Mouse (Mus musculus) limb, embryonic 14.5 days (tissue): Measurements from ENCODE around the gene Zfp217. TPM values are rescaled to one million over a fixed set of nuclear protein-coding genes. Genes with fewer than 3 reads are reported as not detected.

Source experiments
- ATAC-seq: fragments of 200-750 bp; cut with Nextera tagmentation; 2 replicates; pipeline ENCODE4 v1.8.0; 2017; ENCODE audit warnings: low read depth, moderate number of reproducible peaks, moderate TSS enrichment; ENCODE audit not compliant: low FRiP score
- DNase-seq: peaks from one replicate; pipeline ENCODE4 v3.0.0-alpha.2; 2015; ENCODE audit warnings: low spot score
- H3K27ac ChIP-seq: fragments of 300-500 bp; sonication (generic); replicated peaks from 2 replicates; pipeline ENCODE4 v1.5.1; 2014; ENCODE audit warnings: low read depth, mild to moderate bottlenecking, low read length, moderate library complexity, mixed read lengths
- H3K27me3 ChIP-seq: fragments of 300-500 bp; sonication (generic); 2 replicates; pipeline ENCODE4 v1.6.1; 2014; ENCODE audit warnings: low read length, mixed read lengths; ENCODE audit not compliant: control insufficient read depth, insufficient read depth
- H3K36me3 ChIP-seq: fragments of 300-500 bp; sonication (generic); 2 replicates; pipeline ENCODE4 v1.6.1; 2014; ENCODE audit warnings: mild to moderate bottlenecking, low read length, moderate library complexity, mixed read lengths; ENCODE audit not compliant: control insufficient read depth, insufficient read depth
- H3K4me1 ChIP-seq: fragments of 300-500 bp; sonication (generic); 2 replicates; pipeline ENCODE4 v1.6.1; 2014; ENCODE audit warnings: antibody characterized with exemption, low read length, mixed read lengths; ENCODE audit not compliant: control insufficient read depth, insufficient read depth
- H3K4me2 ChIP-seq: fragments of 300-500 bp; sonication (generic); replicated peaks from 2 replicates; pipeline ENCODE4 v1.6.1; 2014; ENCODE audit warnings: low read depth, mild to moderate bottlenecking, low read length, moderate library complexity; ENCODE audit not compliant: severe bottlenecking
- H3K4me3 ChIP-seq: fragments of 300-500 bp; sonication (generic); replicated peaks from 2 replicates; pipeline ENCODE4 v1.5.1; 2014; ENCODE audit warnings: low read length
- H3K9ac ChIP-seq: fragments of 300-500 bp; sonication (generic); 2 replicates; pipeline ENCODE4 v1.6.1; 2014; ENCODE audit warnings: mild to moderate bottlenecking, low read depth, low read length, moderate library complexity; ENCODE audit not compliant: severe bottlenecking
- H3K9me3 ChIP-seq: fragments of 300-500 bp; sonication (generic); 2 replicates; pipeline ENCODE4 v1.6.1; 2016; ENCODE audit warnings: low read length; ENCODE audit not compliant: control insufficient read depth
- POLR2A ChIP-seq: fragments of 200-500 bp; IDR thresholded peaks from 2 replicates; pipeline ENCODE4 v1.8.0; 2012; ENCODE audit warnings: inconsistent platforms, mild to moderate bottlenecking, moderate library complexity, borderline replicate concordance; ENCODE audit not compliant: insufficient read depth, insufficient read length; ENCODE audit errors: extremely low read depth
- WGBS: fragments of 180-500 bp; shearing (Covaris S2); extraction: QIAGEN DNeasy Blood & Tissue Kit; methylation state at CpG from one replicate; pipeline ENCODE4 v1.1.7; 2014; 5-methylcytosine and 5-hydroxymethylcytosine counted together
- polyA plus RNA-seq, 2 experiments: library from polyadenylated mRNA; depleted of rRNA in 1 of 2; stranded (reverse) in 1 of 2; unstranded in 1 of 2; fragments of >200 nt; fragmentation: Nextera tagmentation in 1 of 2; extraction: Ambion mirVana in 1 of 2; gene quantifications; 2 replicates each; pipeline versions ENCODE4 v1.2.1 to v1.2.3; 2012 to 2014

The Zfp217 gene
- polyA plus RNA-seq, 2 experiments = 4.0 to 11.7 TPM

DNA sequence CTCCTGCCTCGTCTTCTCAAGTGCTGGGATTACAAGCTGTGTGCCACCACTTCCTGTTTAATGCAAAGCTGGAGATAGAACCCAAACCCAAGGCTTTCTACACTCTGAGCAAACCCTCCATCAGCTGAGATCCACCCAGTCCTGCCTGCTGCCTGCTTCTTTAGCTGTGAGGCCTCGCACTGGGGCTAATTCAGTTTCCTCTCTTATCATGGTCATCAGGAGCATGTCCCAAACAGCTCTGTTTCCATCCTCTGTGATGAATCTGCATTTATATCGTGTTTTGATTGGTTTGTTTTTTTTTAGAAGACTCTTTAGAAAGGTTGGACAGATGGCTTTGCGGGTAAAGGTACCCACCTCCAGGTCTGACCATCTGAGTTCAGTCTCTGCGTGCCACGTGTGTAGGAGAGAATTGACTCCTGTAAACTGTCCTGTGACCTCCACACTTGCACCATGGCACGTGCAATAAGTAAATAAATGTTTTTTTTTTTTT lies 27.8 kb upstream of the Zfp217 start:
- Histone ChIP-seq H3K27me3 (no peaks in the 10 kb centered on the region), H3K27ac (no peak overlapping the region)
- 57% methylated on average over 7 of the region's 7 CpGs for WGBS

DNA sequence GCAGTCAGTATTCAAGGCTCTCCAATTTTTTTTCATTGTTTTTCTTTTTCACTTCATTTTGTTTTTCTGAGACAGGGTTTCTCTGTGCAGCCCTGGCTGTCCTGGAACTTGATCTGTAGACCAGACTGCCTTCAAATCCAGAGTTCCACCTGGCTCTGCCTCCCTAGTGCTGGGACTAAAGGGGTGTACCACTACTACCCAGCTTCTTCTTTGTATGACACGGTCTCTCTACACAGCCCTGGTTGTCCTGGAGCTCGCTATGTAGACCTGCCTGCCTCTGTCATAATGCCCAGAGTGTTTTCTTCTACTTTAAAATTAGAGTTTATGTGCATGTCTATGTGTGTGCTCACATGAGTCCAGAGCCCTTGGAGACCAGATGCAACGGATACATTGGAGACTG lies 27.3 kb upstream of the Zfp217 start:
- Histone ChIP-seq H3K9ac (no peak overlapping the region), H3K9me3 (no peaks in the 10 kb centered on the region), H3K4me1 (peaks cover 12% of the 10 kb centered on the region), H3K27me3 (no peaks in the 10 kb centered on the region), H3K4me2 (no peak overlapping the region), H3K27ac (no peak overlapping the region), H3K4me3 (no peak overlapping the region), H3K36me3 (no peaks in the 10 kb centered on the region)
- ATAC-seq (no peak), DNase-seq (no peak)
- TF ChIP-seq POLR2A = no peak
- WGBS = 77% methylated on average over 3 of the region's 3 CpGs

More for the DNA sequence above, 27.8 kb upstream of the Zfp217 start:
- no peaks in the 10 kb centered on the region for H3K36me3 ChIP-seq
- peaks cover 12% of the 10 kb centered on the region for H3K4me1 ChIP-seq
- no peak for DNase-seq
- H3K9me3 ChIP-seq = no peaks in the 10 kb centered on the region
- TF ChIP-seq POLR2A = no peak
- H3K4me2 ChIP-seq = no peak overlapping the region
- H3K4me3 ChIP-seq = no peak overlapping the region
- no peak for ATAC-seq
- no peak overlapping the region for H3K9ac ChIP-seq

DNA sequence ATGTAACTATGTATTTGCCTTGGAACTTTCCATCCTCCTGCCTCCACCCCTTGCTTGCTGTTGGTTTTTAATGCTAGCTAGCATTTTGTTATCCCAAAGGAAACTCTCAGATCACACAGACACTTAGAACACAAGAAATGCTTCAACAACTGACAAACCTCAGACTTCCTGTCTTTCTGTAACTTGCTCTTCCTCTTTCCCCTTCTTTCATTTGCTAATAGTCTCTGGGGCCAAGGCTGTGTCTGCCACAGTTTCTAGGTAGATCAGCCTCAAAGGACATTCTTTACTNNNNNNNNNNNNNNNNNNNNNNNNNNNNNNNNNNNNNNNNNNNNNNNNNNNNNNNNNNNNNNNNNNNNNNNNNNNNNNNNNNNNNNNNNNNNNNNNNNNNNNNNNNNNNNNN lies 21.2 kb upstream of the Zfp217 start:
- no peak overlapping the region for H3K9ac ChIP-seq
- DNase-seq (no peak), ATAC-seq (no peak)
- peaks cover under 1% of the 10 kb centered on the region; the same call in 1 of the 2 replicates for H3K4me1 ChIP-seq
- 0 out of 2 replicates have a peak, but pooled peaks cover 5% of the 10 kb centered on the region for H3K9me3 ChIP-seq
- no peak overlapping the region for H3K4me3 ChIP-seq
- no peaks in the 10 kb centered on the region for H3K36me3 ChIP-seq
- no peak overlapping the region for H3K4me2 ChIP-seq
- no peak overlapping the region for H3K27ac ChIP-seq
- no peaks in the 10 kb centered on the region for H3K27me3 ChIP-seq
- no peak for TF ChIP-seq POLR2A

DNA sequence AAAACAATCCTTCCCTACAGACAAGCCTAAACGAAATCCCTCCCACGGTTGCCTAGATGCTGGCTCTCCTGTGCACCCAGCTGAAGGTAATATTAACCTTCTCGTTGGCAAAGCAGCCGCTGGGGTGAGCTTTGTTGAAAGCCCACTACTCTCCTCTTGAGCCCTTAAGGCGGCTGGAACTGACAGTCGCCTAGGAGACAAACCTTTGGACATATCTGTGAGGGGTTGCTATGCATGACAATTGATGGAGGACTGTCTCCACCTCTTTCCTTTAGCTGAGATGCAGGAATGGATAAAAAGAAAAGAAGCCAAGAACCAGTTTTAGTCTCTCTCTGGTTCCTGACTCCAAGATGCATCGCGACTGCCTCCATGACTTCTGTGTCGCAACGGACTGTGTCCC lies 17.7 kb upstream of the Zfp217 start:
- TF ChIP-seq POLR2A = no peak
- Histone ChIP-seq H3K4me1 (no peaks in the 10 kb centered on the region), H3K36me3 (no peaks in the 10 kb centered on the region), H3K9ac (no peak overlapping the region), H3K27me3 (no peaks in the 10 kb centered on the region), H3K9me3 (0 out of 2 replicates have a peak, but pooled peaks cover 5% of the 10 kb centered on the region), H3K4me2 (no peak overlapping the region), H3K27ac (no peak overlapping the region), H3K4me3 (no peak overlapping the region)
- ATAC-seq (no peak), DNase-seq (no peak)
- WGBS = 76% methylated on average over 10 of the region's 10 CpGs

DNA sequence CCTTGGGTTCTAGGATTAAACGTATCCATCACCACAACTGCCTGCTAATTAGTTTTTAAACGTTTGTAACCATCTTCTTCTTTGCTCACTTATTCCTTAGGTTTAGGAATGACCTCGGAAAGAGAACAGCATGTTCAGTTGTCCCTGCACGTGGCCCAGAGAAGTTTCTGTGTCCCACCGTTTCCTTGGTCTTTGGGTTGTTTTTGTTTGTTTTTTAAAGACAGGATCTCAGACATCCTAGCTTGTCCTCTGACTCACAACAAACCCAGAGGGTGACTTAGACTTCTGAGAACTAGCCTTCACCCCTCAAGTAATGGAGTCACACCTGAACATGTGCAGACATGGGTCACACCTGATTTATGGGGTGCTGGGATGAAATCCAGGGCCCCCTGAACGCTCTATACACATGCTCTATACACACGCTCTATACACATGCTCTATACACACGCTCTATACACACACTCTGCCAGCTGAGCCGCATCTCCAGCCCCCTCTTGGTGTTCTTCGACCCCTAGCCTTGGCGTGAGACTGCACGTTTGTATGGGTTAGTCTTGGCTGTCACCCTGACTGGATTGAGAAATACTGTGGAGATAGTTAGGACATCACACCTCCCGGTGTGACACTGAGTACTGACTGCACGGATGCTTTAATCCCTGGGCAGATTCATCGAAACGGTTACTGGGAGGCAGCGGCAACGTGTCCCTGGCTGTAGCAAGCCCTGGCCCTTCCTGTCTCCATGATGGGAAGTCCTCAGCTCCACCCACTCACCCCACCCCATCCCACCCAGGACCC lies 16.0 kb upstream of the Zfp217 start:
- Histone ChIP-seq H3K27me3 (no peaks in the 10 kb centered on the region), H3K9me3 (0 out of 2 replicates have a peak, but pooled peaks cover 5% of the 10 kb centered on the region), H3K9ac (no peak overlapping the region), H3K4me1 (no peaks in the 10 kb centered on the region), H3K4me3 (no peak overlapping the region), H3K4me2 (no peak overlapping the region), H3K36me3 (no peaks in the 10 kb centered on the region), H3K27ac (no peak overlapping the region)
- TF ChIP-seq POLR2A = no peak
- ATAC-seq (no peak), DNase-seq (no peak)
- 81% methylated on average over 18 of the region's 18 CpGs for WGBS
